8 mouse cellular contexts compared by ENCODE assay signal in the genomic region with DNA sequence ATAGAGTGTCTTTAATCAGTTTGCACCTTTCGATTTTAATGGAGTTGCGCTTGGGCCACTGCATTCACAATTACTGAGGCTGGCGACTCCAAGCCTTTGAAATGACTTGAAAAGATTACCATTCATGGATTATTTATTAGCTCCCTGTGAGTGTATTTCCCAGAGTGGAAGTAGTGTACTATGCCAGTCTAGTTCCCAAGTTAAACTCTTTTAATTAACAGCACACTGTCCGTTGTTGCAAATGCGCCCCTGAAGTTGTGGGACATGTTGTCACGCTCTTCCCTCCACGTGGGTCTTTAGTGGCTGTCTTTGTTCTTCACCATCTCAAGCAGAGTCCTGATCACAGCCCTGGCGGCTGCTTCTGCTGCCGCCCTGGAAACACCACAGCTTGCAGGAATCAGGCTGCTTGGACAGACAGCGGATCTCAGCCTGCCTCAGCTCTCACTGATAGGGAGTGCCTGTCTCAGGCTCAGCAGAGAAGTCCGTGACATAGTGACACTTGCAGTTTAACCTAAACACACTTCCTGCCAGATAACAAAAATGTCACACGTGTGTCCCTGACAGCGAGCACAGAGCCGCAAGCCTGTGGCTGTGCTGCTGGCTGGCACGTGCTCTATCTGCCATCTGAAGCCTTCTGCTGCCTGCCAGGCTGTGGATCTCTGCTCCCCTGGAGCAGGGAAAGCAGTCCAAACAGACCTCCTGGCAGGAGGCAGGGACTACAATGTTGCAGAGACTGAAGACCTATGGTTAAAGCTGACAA.
DNase-seq lines count a peak whose midpoint lies in the region; ATAC-seq and TF ChIP-seq lines count a peak whose summit lies in the region.

No protein-coding gene starts in this region.

- no peak for ATAC-seq in intestine, embryonic 14.5 days (replicated peaks; ENCODE audit: low FRiP score, low TSS enrichment, low read depth)
- ATAC-seq in intestine, postnatal 0 days = no peak
- ATAC-seq in kidney, postnatal 0 days (replicated peaks; ENCODE audit: low FRiP score, low read depth) = no peak; the same call in 1 of the 2 replicates
- peak; percentile 37 for ATAC-seq in liver, embryonic 15.5 days (ENCODE audit: insufficient read depth)

- H3K9me3 ChIP-seq in intestine, embryonic 14.5 days (ENCODE audit: control insufficient read depth, low read length) = no peaks in the 10 kb centered on the region
- no peaks in the 10 kb centered on the region for H3K9me3 ChIP-seq in intestine, postnatal 0 days (ENCODE audit: control insufficient read depth)
- H3K9me3 ChIP-seq in heart, embryonic 10.5 days = no peaks in the 10 kb centered on the region
- H3K9me3 ChIP-seq in kidney, postnatal 0 days (replicated peaks; ENCODE audit: low read length) = no peaks in the 10 kb centered on the region
- H3K9me3 ChIP-seq in liver, embryonic 15.5 days (replicated peaks) = no peaks in the 10 kb centered on the region

- H3K9ac ChIP-seq in intestine, embryonic 14.5 days (ENCODE audit: low read length) = no peak overlapping the region
- H3K9ac ChIP-seq in intestine, postnatal 0 days (ENCODE audit: low read depth, low read length) = no peak overlapping the region
- no peak overlapping the region for H3K9ac ChIP-seq in kidney, postnatal 0 days (ENCODE audit: low read depth, low read length)
- H3K9ac ChIP-seq in liver, embryonic 15.5 days = no peak overlapping the region; the same call in 1 of the 2 replicates

- H3K27me3 ChIP-seq in intestine, embryonic 14.5 days (replicated peaks; ENCODE audit: control insufficient read depth, insufficient read depth, low read length) = no peaks in the 10 kb centered on the region
- no peaks in the 10 kb centered on the region for H3K27me3 ChIP-seq in intestine, postnatal 0 days (replicated peaks; ENCODE audit: control insufficient read depth, insufficient read depth, low read length)
- H3K27me3 ChIP-seq in heart, embryonic 10.5 days (ENCODE audit: insufficient read depth, poor library complexity, severe bottlenecking) = 0 out of 2 replicates have a peak, but pooled peaks cover 19% of the 10 kb centered on the region
- no peaks in the 10 kb centered on the region for H3K27me3 ChIP-seq in kidney, postnatal 0 days (ENCODE audit: insufficient read depth, low read length)
- H3K27me3 ChIP-seq in liver, embryonic 15.5 days = peaks cover 15% of the 10 kb centered on the region; the same call in 1 of the 2 replicates

- DNase-seq in intestine, embryonic 14.5 days (ENCODE audit: low spot score) = peak; percentile 73
- peak; percentile 82 for DNase-seq in cerebellum, adult 9-11 months
- peak; percentile 78 for DNase-seq in heart, embryonic 10.5 days (ENCODE audit: low spot score)
- peak; percentile 44 for DNase-seq in kidney, postnatal 0 days (ENCODE audit: low spot score)
- DNase-seq in retina, embryonic 14.5 days (ENCODE audit: low spot score) = peak; percentile 61
- DNase-seq in adipocyte (ENCODE audit: low spot score) = no peak

- no peak for TF ChIP-seq CTCF in intestine, postnatal 0 days (IDR thresholded peaks at IDR 0.05; ENCODE audit: low read depth)
- TF ChIP-seq CTCF in kidney, postnatal 0 days (IDR thresholded peaks at IDR 0.05; ENCODE audit: low read depth) = no peak

- WGBS in intestine, embryonic 14.5 days = 17% methylated on average over 15 of the region's 15 CpGs
- WGBS in intestine, postnatal 0 days = 25% methylated on average over 15 of the region's 15 CpGs
- 10% methylated on average over 15 of the region's 15 CpGs for WGBS in heart, embryonic 10.5 days
- 8% methylated on average over 15 of the region's 15 CpGs for WGBS in kidney, postnatal 0 days
- WGBS in liver, embryonic 15.5 days (ENCODE audit: insufficient replicate concordance) = 11% methylated on average over 15 of the region's 15 CpGs

- H3K4me2 ChIP-seq in intestine, embryonic 14.5 days (ENCODE audit: low read length) = peak overlapping the region; percentile 40
- no peak overlapping the region; the same call in 1 of the 2 replicates for H3K4me2 ChIP-seq in intestine, postnatal 0 days (replicated peaks; ENCODE audit: low read depth)
- H3K4me2 ChIP-seq in kidney, postnatal 0 days (ENCODE audit: low read length) = peak overlapping the region; percentile 37
- H3K4me2 ChIP-seq in liver, embryonic 15.5 days = peak overlapping the region; percentile 40

- no peaks in the 10 kb centered on the region for H3K36me3 ChIP-seq in intestine, embryonic 14.5 days (ENCODE audit: control insufficient read depth, insufficient read depth, low read length)
- no peaks in the 10 kb centered on the region for H3K36me3 ChIP-seq in intestine, postnatal 0 days (ENCODE audit: control insufficient read depth, insufficient read depth)
- no peaks in the 10 kb centered on the region for H3K36me3 ChIP-seq in heart, embryonic 10.5 days
- H3K36me3 ChIP-seq in kidney, postnatal 0 days (ENCODE audit: insufficient read depth, low read length) = no peaks in the 10 kb centered on the region
- H3K36me3 ChIP-seq in liver, embryonic 15.5 days (replicated peaks) = no peaks in the 10 kb centered on the region

- no peak overlapping the region for H3K4me3 ChIP-seq in intestine, embryonic 14.5 days (ENCODE audit: low read depth, low read length)
- no peak overlapping the region for H3K4me3 ChIP-seq in intestine, postnatal 0 days (ENCODE audit: low read depth, low read length)
- peak overlapping the region; percentile 40 for H3K4me3 ChIP-seq in heart, embryonic 10.5 days
- H3K4me3 ChIP-seq in kidney, postnatal 0 days (replicated peaks; ENCODE audit: low read depth, low read length) = no peak overlapping the region; the same call in 1 of the 2 replicates
- H3K4me3 ChIP-seq in liver, embryonic 15.5 days (replicated peaks) = no peak overlapping the region

- H3K4me1 ChIP-seq in intestine, embryonic 14.5 days (replicated peaks; ENCODE audit: control insufficient read depth, insufficient read depth, low read length) = peaks cover 17% of the 10 kb centered on the region
- H3K4me1 ChIP-seq in intestine, postnatal 0 days (replicated peaks; ENCODE audit: control insufficient read depth, insufficient read depth, low read length) = no peaks in the 10 kb centered on the region
- peaks cover 9% of the 10 kb centered on the region for H3K4me1 ChIP-seq in heart, embryonic 10.5 days
- H3K4me1 ChIP-seq in kidney, postnatal 0 days (replicated peaks; ENCODE audit: insufficient read depth, low read length) = 0 out of 2 replicates have a peak, but pooled peaks cover 11% of the 10 kb centered on the region
- no peaks in the 10 kb centered on the region for H3K4me1 ChIP-seq in liver, embryonic 15.5 days (replicated peaks)

- peak overlapping the region; percentile 51 for H3K27ac ChIP-seq in intestine, embryonic 14.5 days (ENCODE audit: low read depth)
- no peak overlapping the region for H3K27ac ChIP-seq in intestine, postnatal 0 days (ENCODE audit: low read depth, low read length)
- H3K27ac ChIP-seq in heart, embryonic 10.5 days = peak overlapping the region; percentile 72
- H3K27ac ChIP-seq in kidney, postnatal 0 days = peak overlapping the region; percentile 5
- H3K27ac ChIP-seq in liver, embryonic 15.5 days (replicated peaks) = no peak overlapping the region

Comparison
In these comparisons a context has a peak if more than half of its experiments do, and no peak if none do; other contexts are left out.
1. H3K27ac ChIP-seq: peak in intestine, embryonic 14.5 days (single experiment), heart, embryonic 10.5 days (single experiment) and kidney, postnatal 0 days (single experiment); none in intestine, postnatal 0 days (single experiment) and liver, embryonic 15.5 days (single experiment).